Mouse (Mus musculus) kidney, adult 2 months (tissue): Measurements from ENCODE around the gene Slco1a5.

Experiments used
- CTCF ChIP-seq: fragments of 200-500 bp; conservative IDR thresholded peaks from 2 replicates; pipeline ENCODE4 v1.5.1; 2011; ENCODE audit warnings: low read depth, mild to moderate bottlenecking, control low read depth, low read length, moderate library complexity, mixed read lengths; ENCODE audit not compliant: insufficient read depth, insufficient read length
- POLR2A ChIP-seq: fragments of 200-500 bp; IDR thresholded peaks from one replicate; pipeline ENCODE4 v1.6.1; 2011; ENCODE audit warnings: low read depth, low read length, control low read depth

GRCm38 (mm10) chr6:142367565-142367964, 44.8 kb upstream of the Slco1a5 start:
- TF ChIP-seq CTCF = no peak
- no peak for TF ChIP-seq POLR2A
